Mouse (Mus musculus) CH12.LX (cell line): ENCODE measurements around the gene Gm20388. TPM values are rescaled to one million over a fixed set of nuclear protein-coding genes. Genes with fewer than 3 reads are reported as not detected.

ENCODE experiments used
- DNase-seq: peaks from one replicate; pipeline ENCODE4 v3.0.0-alpha.2; 2013; ENCODE audit errors: extremely low read depth
- H3K27ac ChIP-seq: 2 replicates; pipeline ENCODE4 v1.5.1; 2012; ENCODE audit warnings: low read depth, mild to moderate bottlenecking, control low read depth, moderate library complexity; ENCODE audit not compliant: insufficient read depth
- H3K27me3 ChIP-seq: replicated peaks from 2 replicates; pipeline ENCODE3; 2012; ENCODE audit warnings: inconsistent platforms
- H3K36me3 ChIP-seq, 2 experiments: replicated peaks in 1 of 2; 2 replicates each; pipeline versions ENCODE3 to v1.6.1; 2012; ENCODE audit warnings: inconsistent platforms in 1 of 2, low read length in 1 of 2, mild to moderate bottlenecking in 1 of 2, mixed read lengths in 1 of 2, moderate library complexity in 1 of 2; ENCODE audit not compliant: control insufficient read depth in 1 of 2, insufficient read depth in 1 of 2
- H3K4me1 ChIP-seq, 2 experiments: 2 replicates each; pipeline ENCODE4 v1.6.1; 2012; ENCODE audit warnings: inconsistent platforms in 1 of 2, moderate library complexity in 1 of 2; ENCODE audit not compliant: insufficient read depth in 2 of 2, control insufficient read depth in 1 of 2
- H3K4me2 ChIP-seq: 2 replicates; pipeline ENCODE4 v1.6.1; 2012; ENCODE audit warnings: low read depth, mild to moderate bottlenecking, control low read depth; ENCODE audit not compliant: poor library complexity, insufficient read depth, severe bottlenecking
- H3K4me3 ChIP-seq, 3 experiments: fragments of 150-350 bp in 1 of 3; sonication (generic) in 1 of 3; replicated peaks in 1 of 3; 2 replicates each; pipeline versions ENCODE3 to v1.5.1; 2011 to 2012; ENCODE audit warnings: low read depth in 2 of 3, low read length in 2 of 3, mild to moderate bottlenecking in 2 of 3, moderate library complexity in 2 of 3, control low read depth in 1 of 3, improper control_type of control experiment in 1 of 3, inconsistent platforms in 1 of 3, mixed read lengths in 1 of 3; ENCODE audit not compliant: poor library complexity in 1 of 3
- H3K79me2 ChIP-seq: replicated peaks from 2 replicates; pipeline ENCODE4 v1.6.1; 2012; ENCODE audit warnings: mild to moderate bottlenecking, moderate library complexity; ENCODE audit not compliant: control insufficient read depth, poor library complexity, insufficient read depth, severe bottlenecking; ENCODE audit errors: extremely low read depth
- H3K9ac ChIP-seq: 2 replicates; pipeline ENCODE4 v1.6.1; 2012; ENCODE audit warnings: low read depth, mild to moderate bottlenecking, control low read depth, moderate library complexity; ENCODE audit not compliant: insufficient read depth
- H3K9me3 ChIP-seq: replicated peaks from 2 replicates; pipeline ENCODE3; 2012; ENCODE audit warnings: low read length, inconsistent platforms, mixed read lengths
- BHLHE40 ChIP-seq: IDR thresholded peaks from 2 replicates; pipeline ENCODE4 v1.6.1; 2011; ENCODE audit warnings: mild to moderate bottlenecking, low read depth, low read length, improper control_type of control experiment
- CHD1 ChIP-seq: IDR thresholded peaks from 2 replicates; pipeline ENCODE4 v1.6.1; 2012; ENCODE audit warnings: low read depth, low read length, improper control_type of control experiment, inconsistent platforms
- ETS1 ChIP-seq: conservative IDR thresholded peaks from 2 replicates; pipeline ENCODE4 v1.6.1; 2012; ENCODE audit warnings: low read depth, mild to moderate bottlenecking, inconsistent platforms, low read length, improper control_type of control experiment, moderate library complexity
- HCFC1 ChIP-seq: IDR thresholded peaks from 2 replicates; pipeline ENCODE4 v1.6.1; 2012; ENCODE audit warnings: low read depth, mild to moderate bottlenecking, inconsistent platforms, low read length, improper control_type of control experiment
- JUN ChIP-seq: IDR thresholded peaks from 2 replicates; pipeline ENCODE4 v1.6.1; 2011; ENCODE audit warnings: low read depth, mild to moderate bottlenecking, low read length, improper control_type of control experiment, moderate library complexity; ENCODE audit not compliant: insufficient read depth
- JUND ChIP-seq: conservative IDR thresholded peaks from 2 replicates; pipeline ENCODE4 v1.6.1; 2011; ENCODE audit warnings: low read depth, low read length, improper control_type of control experiment
- MAX ChIP-seq: IDR thresholded peaks from 2 replicates; pipeline ENCODE4 v1.6.1; 2011; ENCODE audit warnings: low read length, improper control_type of control experiment
- MAZ ChIP-seq: IDR thresholded peaks from 2 replicates; pipeline ENCODE4 v1.6.1; 2012; ENCODE audit warnings: low read depth, mild to moderate bottlenecking, inconsistent platforms, low read length, improper control_type of control experiment, moderate library complexity
- MXI1 ChIP-seq: IDR thresholded peaks from 2 replicates; pipeline ENCODE4 v1.6.1; 2011; ENCODE audit warnings: mild to moderate bottlenecking, low read depth, low read length, improper control_type of control experiment
- MYC ChIP-seq: IDR thresholded peaks from 2 replicates; pipeline ENCODE4 v1.6.1; 2011; ENCODE audit warnings: low read depth, mild to moderate bottlenecking, improper control_type of control experiment, low read length
- PAX5 ChIP-seq: IDR thresholded peaks from 2 replicates; pipeline ENCODE4 v1.6.1; 2012; ENCODE audit warnings: low read length, inconsistent platforms, mixed read lengths
- POLR2A ChIP-seq: IDR thresholded peaks from 2 replicates; pipeline ENCODE4 v1.6.1; 2011; ENCODE audit warnings: low read depth, mild to moderate bottlenecking, improper control_type of control experiment, low read length
- RAD21 ChIP-seq: IDR thresholded peaks from 2 replicates; pipeline ENCODE4 v1.6.1; 2011; ENCODE audit warnings: low read depth, mild to moderate bottlenecking, low read length, improper control_type of control experiment, moderate library complexity
- RCOR1 ChIP-seq: conservative IDR thresholded peaks from 2 replicates; pipeline ENCODE4 v1.6.1; 2012; ENCODE audit warnings: low read depth, mild to moderate bottlenecking, inconsistent platforms, low read length, improper control_type of control experiment
- SMC3 ChIP-seq: IDR thresholded peaks from 2 replicates; pipeline ENCODE4 v1.6.1; 2011; ENCODE audit warnings: low read depth, low read length, improper control_type of control experiment
- TBP ChIP-seq: conservative IDR thresholded peaks from 2 replicates; pipeline ENCODE4 v1.6.1; 2011; ENCODE audit warnings: low read depth, low read length, improper control_type of control experiment
- USF1 ChIP-seq: IDR thresholded peaks from 2 replicates; pipeline ENCODE4 v1.6.1; 2014; ENCODE audit warnings: low read depth, mild to moderate bottlenecking, inconsistent platforms, low read length, improper control_type of control experiment
- ZC3H11A ChIP-seq: IDR thresholded peaks from 2 replicates; pipeline ENCODE4 v1.6.1; 2012; ENCODE audit warnings: low read depth, mild to moderate bottlenecking, inconsistent platforms, low read length, improper control_type of control experiment
- ZKSCAN1 ChIP-seq: IDR thresholded peaks from 2 replicates; pipeline ENCODE4 v1.6.1; 2012; ENCODE audit warnings: low read depth, inconsistent platforms, low read length, improper control_type of control experiment, borderline replicate concordance
- ZMIZ1 ChIP-seq: IDR thresholded peaks from 2 replicates; pipeline ENCODE4 v1.6.1; 2012; ENCODE audit warnings: low read depth, mild to moderate bottlenecking, inconsistent platforms, low read length, improper control_type of control experiment
- dilution Hi-C: fragments of 300-500 bp; cut with MboI; formaldehyde crosslinking; loops from 2 replicates; pipeline ENCODE4 v1.14.3; 2020; ENCODE audit warnings: low sequenced_read_pairs; ENCODE audit not compliant: extremely low pct_unique_long_range_greater_than_20kb, extremely low pct_ligation_motif_present
- in situ Hi-C: fragments of 300-500 bp; cut with MboI; formaldehyde crosslinking; loops from 3 replicates; pipeline ENCODE4 v1.14.3; 2019; ENCODE audit warnings: low sequenced_read_pairs, low pct_ligation_motif_present, low pct_unique_long_range_greater_than_20kb, mixed read lengths
- polyA plus RNA-seq: library from polyadenylated mRNA; unstranded; fragments of >175 nt; gene quantifications from 2 replicates; pipeline ENCODE4 v1.2.1, GENCODE M21; 2012; ENCODE audit warnings: low read depth; ENCODE audit not compliant: insufficient read length
- total RNA-seq, 2 experiments: library from RNA; depleted of rRNA; stranded (reverse); fragments of 300-350 nt in 1 of 2; fragments of >200 nt in 1 of 2; gene quantifications; 2 replicates each; pipeline ENCODE4 v1.2.3; 2012 to 2014

Gene Gm20388
- total and polyA plus RNA-seq, 3 experiments: 14.8 to 26.3 (median 22.2) TPM

DNA sequence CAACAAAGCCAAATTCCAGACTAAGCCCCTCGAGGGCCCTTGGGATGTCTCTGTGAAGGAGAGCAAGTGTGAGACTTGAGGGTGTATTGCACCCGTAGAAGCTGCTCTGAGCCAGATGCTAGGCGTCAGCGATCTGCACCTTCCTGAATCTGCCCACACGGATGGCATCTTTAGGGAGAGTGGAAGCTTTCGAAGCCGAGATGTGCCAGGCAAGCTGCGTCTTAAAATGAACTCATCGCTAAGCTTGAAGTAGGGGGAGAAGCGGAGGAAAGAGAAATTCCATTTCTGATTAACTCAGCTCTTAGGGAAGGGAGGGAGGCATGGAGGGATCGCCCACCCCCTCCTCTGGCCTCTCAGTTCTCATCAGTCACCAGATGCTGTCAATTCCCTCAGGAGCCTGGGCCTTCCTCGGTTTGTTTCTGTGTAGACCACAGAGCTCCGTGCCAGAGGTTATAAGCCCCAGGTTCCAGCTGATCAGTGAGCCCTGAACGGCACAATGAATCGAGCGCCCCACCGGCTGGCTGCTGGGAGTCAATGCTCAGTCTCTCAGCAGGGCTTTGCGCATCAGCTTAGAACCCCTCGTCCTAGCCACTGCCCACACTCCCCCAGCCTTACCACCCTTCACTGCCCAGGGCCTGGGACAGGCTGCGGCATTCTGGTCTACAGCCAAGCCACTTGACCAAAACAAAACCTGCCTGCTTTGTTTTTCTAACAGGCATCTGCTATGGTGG is 3818.6 kb downstream of the Gm20388 start:
- no peak overlapping the region for H3K4me3 ChIP-seq
- H3K9ac ChIP-seq: no peak overlapping the region
- peaks cover 49% of the 10 kb centered on the region for H3K27me3 ChIP-seq
- dilution Hi-C loops (no loop called here), in situ Hi-C loops (no loop called here)
- H3K4me1 ChIP-seq: peaks cover 0 to 14% of the 10 kb centered on the region in 2 experiments; a peak in 2 of 4 replicates
- H3K9me3 ChIP-seq: no peaks in the 10 kb centered on the region
- H3K27ac ChIP-seq: no peak overlapping the region
- no peak for TF ChIP-seq MAZ
- peak; percentile 15; the same call in 1 of the 2 replicates for TF ChIP-seq SMC3
- no peak for DNase-seq
- no peaks in the 10 kb centered on the region for H3K79me2 ChIP-seq
- H3K4me2 ChIP-seq: no peak overlapping the region
- no peaks in the 10 kb centered on the region for H3K36me3 ChIP-seq

DNA sequence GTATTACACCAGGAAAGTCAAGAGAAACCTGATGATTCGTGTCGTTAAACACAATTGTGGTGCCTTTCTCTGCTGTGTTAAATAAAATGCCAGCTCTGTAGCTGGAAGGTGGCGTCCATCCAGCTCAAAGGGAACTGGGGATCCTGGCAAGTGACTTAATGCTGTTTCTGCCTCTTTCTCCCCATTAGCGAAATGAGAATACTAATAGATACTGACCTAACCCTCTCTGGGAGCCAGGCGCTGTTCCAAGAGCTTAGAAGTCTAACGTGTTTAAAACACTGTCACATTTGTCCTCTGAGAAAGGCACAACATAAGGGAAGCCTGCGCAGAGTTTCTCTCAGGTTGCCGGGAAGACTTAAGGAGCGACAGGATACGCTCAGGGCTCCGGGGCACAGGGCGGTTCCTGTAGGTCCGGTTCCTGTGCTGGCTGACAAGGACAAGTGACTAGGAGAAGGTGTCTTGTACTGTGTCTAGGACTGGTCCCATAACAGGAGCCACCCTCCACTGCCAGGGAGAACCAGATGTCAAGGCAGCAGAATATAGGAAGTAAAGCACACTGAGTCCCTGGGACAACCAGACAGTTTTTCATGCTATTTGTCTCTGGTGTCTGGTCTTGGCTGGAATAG is 3819.3 kb downstream of the Gm20388 start:
- Histone ChIP-seq H3K79me2 (no peaks in the 10 kb centered on the region), H3K9ac (no peak overlapping the region), H3K27me3 (peaks cover 49% of the 10 kb centered on the region), H3K4me1 (peaks cover 0 to 14% of the 10 kb centered on the region in 2 experiments; a peak in 2 of 4 replicates), H3K36me3 (no peaks in the 10 kb centered on the region), H3K4me2 (no peak overlapping the region), H3K9me3 (no peaks in the 10 kb centered on the region), H3K4me3 (no peak overlapping the region), H3K27ac (no peak overlapping the region)
- TF ChIP-seq SMC3: no peak
- no peak for TF ChIP-seq ZMIZ1
- TF ChIP-seq MAX: no peak
- TF ChIP-seq CHD1: no peak
- no peak for TF ChIP-seq ZC3H11A
- TF ChIP-seq RAD21: no peak
- TF ChIP-seq USF1: no peak
- TF ChIP-seq MXI1: no peak
- no peak for TF ChIP-seq ETS1
- no peak for TF ChIP-seq JUN
- no peak for TF ChIP-seq BHLHE40
- no peak for TF ChIP-seq JUND
- no peak for TF ChIP-seq MAZ
- no peak for TF ChIP-seq PAX5
- no peak for TF ChIP-seq MYC
- TF ChIP-seq POLR2A: no peak
- no peak for TF ChIP-seq ZKSCAN1
- no peak for TF ChIP-seq TBP
- no peak for TF ChIP-seq HCFC1
- TF ChIP-seq RCOR1: no peak
- dilution Hi-C loops (no loop called here), in situ Hi-C loops (no loop called here)
- no peak for DNase-seq
